In genomic region chr17:68273527-68273926, GRCm38 (mm10) we compare ENCODE assay signal across 8 mouse cellular contexts. TPM values are rescaled to one million over a fixed set of nuclear protein-coding genes. Genes with fewer than 3 reads are reported as not detected.
DNase-seq lines count a peak whose midpoint lies in the region; ATAC-seq lines count a peak whose summit lies in the region.

L3mbtl4 (plus strand) TSS chr17:68273797.

- no peaks in the 10 kb centered on the region for H3K9me3 ChIP-seq in lung, embryonic 15.5 days
- no peaks in the 10 kb centered on the region for H3K9me3 ChIP-seq in midbrain, embryonic 13.5 days

- H3K27me3 ChIP-seq in lung, embryonic 15.5 days: peaks cover 27% of the 10 kb centered on the region
- H3K27me3 ChIP-seq in midbrain, embryonic 13.5 days: peaks cover 6% of the 10 kb centered on the region

- WGBS in lung, embryonic 15.5 days: under 1% methylated on average over 29 of the region's 29 CpGs
- under 1% methylated on average over 21 of the region's 29 CpGs for WGBS in midbrain, embryonic 13.5 days

- H3K4me2 ChIP-seq in lung, embryonic 15.5 days: peak within 1 kb of the TSS; percentile 92
- H3K4me2 ChIP-seq in midbrain, embryonic 13.5 days (replicated peaks): peak within 1 kb of the TSS; percentile 98

- no peak for DNase-seq in lung, postnatal 25 days (ENCODE audit: low spot score)
- peak; percentile 15 for DNase-seq in cerebellum, adult 9-11 months
- DNase-seq in forelimb bud, embryonic 11.5 days (ENCODE audit: low read depth, low spot score): peak; percentile 25
- DNase-seq in left cerebral cortex, adult 8-10 months (ENCODE audit: low spot score in 2 of 2): peak; percentile 6 to 30
- DNase-seq in urinary bladder, postnatal 25 days (ENCODE audit: low spot score): no peak
- no peak for DNase-seq in thymus, adult 18-20 months

- no peaks in the 10 kb centered on the region for H3K36me3 ChIP-seq in lung, embryonic 15.5 days
- H3K36me3 ChIP-seq in midbrain, embryonic 13.5 days: no peaks in the 10 kb centered on the region

- ATAC-seq in lung, embryonic 15.5 days (ENCODE audit: borderline replicate concordance, extremely low read depth, low FRiP score, low TSS enrichment): peak; percentile 35; the same call in 1 of the 2 replicates
- ATAC-seq in midbrain, embryonic 13.5 days: peak; percentile 95

- peaks cover 8% of the 10 kb centered on the region; the same call in 1 of the 2 replicates for H3K4me1 ChIP-seq in lung, embryonic 15.5 days
- H3K4me1 ChIP-seq in midbrain, embryonic 13.5 days (replicated peaks): peaks cover 10% of the 10 kb centered on the region

- H3K4me3 ChIP-seq in lung, embryonic 15.5 days: peak within 1 kb of the TSS; percentile 43
- peak within 1 kb of the TSS; percentile 64 for H3K4me3 ChIP-seq in midbrain, embryonic 13.5 days (replicated peaks)

- H3K9ac ChIP-seq in lung, embryonic 15.5 days: 0 out of 2 replicates have a peak within 1 kb of the TSS, but pooled peaks have one; percentile 22
- peak within 1 kb of the TSS; percentile 69 for H3K9ac ChIP-seq in midbrain, embryonic 13.5 days (replicated peaks)

- no peak within 1 kb of the TSS for H3K27ac ChIP-seq in lung, embryonic 15.5 days
- H3K27ac ChIP-seq in midbrain, embryonic 13.5 days: no peak within 1 kb of the TSS

RNA-seq across cellular contexts. Expression of gene L3mbtl4, which starts in this region (rescaled TPM):
- polyA plus RNA-seq in lung, embryonic 15.5 days (2015; fragmentation: Nextera tagmentation; extraction: Ambion mirVana): 0.15 and 0.35 TPM in 2 replicates
- total RNA-seq in left cerebral cortex, adult 8-10 months (2022): 1 to 10 TPM; 2.3 to 3.0 (median 2.6) TPM
- polyA plus RNA-seq in midbrain, embryonic 13.5 days (2015; fragmentation: Nextera tagmentation; extraction: Ambion mirVana): 1.2 and 1.6 TPM in 2 replicates

Comparison
In these comparisons a context has a peak if more than half of its experiments do, and no peak if none do; other contexts are left out.
1. Peak in ATAC-seq, H3K4me3 ChIP-seq, H3K9ac ChIP-seq and H3K4me2 ChIP-seq in lung, embryonic 15.5 days; RNA of the gene not detected or under 1 TPM.
2. DNase-seq: peak in cerebellum, adult 9-11 months (single experiment), forelimb bud, embryonic 11.5 days (single experiment) and left cerebral cortex, adult 8-10 months (2 of 2); none in lung, postnatal 25 days (single experiment), urinary bladder, postnatal 25 days (single experiment) and thymus, adult 18-20 months (0 of 2).